Mouse (Mus musculus) cerebellum, postnatal 14 days (tissue): ENCODE measurements around the gene Daam1.

Experiments used
- DNase-seq, 2 experiments: peaks; one replicate each; pipeline ENCODE4 v3.0.0; 2021; ENCODE audit warnings: mixed read lengths in 2 of 2

The Daam1 gene

DNA sequence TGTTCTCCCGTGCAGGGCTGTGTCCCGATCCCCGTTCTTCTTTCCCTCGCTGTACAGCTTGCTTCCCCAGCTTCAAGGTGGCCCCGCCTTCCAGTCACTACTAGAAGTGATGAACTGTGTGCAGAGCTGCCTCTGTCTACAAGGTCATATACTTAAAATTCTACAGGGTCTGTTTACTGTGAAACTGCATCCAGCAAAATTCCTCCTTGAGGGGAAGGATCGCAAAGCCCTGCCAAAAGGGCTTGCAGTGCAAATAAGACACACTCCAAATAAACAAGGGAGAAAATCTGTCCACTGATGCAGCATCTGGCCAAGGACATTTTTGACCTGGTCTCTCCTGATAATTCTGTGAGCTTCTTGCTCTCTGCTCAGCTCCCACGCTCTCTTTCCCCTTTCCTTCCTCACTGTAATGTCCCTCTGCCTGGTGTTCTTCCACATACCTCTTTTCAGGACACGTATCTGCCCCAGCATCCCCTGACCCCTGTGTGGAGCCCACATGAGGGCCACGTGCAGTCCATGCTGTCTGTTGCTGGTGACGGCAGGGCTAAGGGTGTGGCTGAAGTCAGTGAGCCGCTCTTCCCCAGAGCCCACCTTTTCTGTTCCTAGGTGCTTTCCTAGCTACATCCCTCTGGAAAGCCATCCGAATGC is 141.9 kb downstream of the Daam1 start:
- no peak for DNase-seq

DNA sequence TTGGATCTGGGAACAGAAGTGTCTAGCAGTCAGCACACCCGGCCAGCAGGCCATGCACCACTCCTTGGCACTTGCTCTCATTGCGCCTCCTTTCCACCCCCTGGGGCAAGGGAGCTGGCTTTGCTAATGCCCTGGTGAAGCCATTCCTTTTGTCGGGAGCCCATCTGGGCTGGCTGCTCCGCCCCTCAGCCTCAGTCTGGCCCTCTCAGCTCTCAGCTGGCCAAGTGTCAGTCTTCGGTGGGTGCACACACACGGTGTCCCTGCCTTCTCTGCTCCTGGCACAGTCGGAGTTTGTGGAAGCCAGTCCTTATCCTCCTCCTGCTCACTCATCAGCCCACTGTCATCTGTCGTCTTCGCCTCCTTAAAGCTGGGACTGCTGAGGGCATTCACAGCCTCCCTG is 142.7 kb downstream of the Daam1 start:
- peak; percentile 43 to 45 for DNase-seq

DNA sequence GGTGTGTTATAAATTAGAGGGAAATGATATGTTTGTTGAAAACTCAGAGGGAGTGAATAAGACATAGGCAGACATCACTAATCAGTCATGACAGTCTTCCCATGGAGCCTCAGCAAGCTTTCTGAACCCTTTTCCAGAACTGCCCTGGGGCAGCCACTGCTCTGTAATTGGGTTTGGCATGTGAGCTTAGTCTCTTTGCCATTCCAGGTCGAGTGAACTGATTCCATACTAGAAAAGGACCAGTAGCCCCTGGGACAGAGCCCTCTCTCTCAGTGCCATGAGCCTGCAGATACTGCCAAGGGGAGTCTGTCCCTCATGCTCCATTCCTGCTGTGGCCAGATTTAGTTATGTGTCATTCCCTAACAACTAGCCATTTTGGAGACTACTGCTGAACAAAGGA is 144.7 kb downstream of the Daam1 start:
- DNase-seq: no peak

DNA sequence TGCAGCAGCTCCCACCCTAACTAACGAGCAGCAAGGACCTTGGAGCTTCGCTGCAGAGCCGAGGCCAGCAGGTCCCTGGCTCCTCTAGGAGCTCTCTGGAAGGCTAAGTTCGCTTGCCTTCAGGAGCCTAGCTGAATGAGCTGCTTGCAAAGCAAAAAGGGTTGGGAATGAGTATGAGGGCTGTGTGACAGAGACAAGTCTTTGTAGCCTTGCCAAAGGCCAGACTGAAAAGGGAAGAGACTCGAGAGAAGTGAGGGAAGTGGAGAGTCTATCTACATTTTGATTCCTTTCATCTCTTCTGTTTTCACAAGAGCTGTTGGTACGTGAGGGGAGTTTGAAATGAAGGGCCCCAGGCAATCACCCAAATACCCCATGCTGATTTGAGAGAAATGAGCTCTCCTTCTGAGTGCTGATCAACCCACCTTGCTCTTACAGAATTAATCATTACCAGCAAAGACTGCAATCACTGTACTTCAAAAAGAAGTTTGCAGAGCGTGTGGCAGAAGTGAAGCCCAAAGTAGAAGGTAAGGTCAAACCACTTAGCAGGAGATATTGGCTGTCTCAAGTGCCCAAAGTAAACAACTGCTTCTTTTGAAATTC is 145.6 kb downstream of the Daam1 start:
- no peak for DNase-seq

DNA sequence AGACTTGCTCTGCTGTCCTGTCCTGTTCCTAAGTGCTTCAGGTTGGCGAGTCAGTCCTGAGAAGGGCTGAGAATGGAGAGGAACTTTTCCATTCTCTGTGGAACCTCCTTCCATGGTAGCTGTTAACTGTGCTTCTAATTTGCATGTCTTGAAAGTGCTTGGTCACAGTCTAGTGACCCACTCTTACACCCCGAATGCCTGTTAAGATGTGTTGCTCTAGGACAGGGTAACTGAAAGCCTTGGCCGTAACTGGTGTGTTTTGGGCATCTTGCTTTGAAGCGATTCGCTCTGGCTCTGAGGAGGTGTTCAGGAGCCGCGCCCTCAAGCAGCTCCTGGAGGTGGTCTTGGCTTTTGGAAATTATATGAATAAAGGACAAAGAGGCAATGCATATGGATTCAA is 146.5 kb downstream of the Daam1 start:
- no peak for DNase-seq

DNA sequence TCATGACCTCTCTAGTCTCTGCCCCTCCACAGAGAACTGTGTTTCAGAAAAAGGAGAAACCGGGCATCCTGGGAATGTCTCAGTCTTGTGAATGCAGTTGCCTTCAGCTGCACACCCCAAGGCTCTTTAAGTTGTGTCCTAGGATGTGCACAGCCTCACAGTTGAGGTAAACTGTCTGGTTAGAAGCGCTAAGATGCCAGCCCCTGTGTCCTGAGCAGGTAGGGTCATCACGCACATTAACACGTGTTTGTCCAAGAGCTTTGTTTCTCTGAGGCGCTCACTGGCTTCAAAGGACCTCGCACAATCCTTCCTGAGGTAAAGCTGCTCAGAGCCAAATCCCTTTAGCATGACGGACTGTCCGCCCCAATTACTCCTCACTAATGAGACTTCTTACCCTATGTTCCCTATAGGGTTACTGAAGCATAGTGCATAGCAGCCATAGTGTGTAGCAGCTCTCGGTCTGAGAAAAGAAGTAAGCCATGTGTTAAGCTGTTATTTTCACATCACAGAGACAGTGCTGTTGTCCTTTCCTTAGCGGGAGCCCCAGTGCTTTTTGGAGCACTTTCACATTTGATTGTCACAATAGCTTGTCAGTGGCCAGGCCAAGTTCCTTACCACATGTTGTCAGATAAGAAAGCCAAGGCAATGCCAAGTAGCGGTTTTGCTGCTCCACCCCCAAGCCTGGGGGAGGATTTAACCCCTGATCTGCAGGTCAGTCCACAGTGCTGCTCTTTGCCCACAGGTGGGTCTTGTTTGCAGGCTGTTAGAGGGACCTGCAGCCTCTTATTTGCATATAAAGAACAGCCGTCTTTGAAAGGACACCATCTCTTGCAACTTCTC is 147.9 kb downstream of the Daam1 start:
- DNase-seq: no peak

DNA sequence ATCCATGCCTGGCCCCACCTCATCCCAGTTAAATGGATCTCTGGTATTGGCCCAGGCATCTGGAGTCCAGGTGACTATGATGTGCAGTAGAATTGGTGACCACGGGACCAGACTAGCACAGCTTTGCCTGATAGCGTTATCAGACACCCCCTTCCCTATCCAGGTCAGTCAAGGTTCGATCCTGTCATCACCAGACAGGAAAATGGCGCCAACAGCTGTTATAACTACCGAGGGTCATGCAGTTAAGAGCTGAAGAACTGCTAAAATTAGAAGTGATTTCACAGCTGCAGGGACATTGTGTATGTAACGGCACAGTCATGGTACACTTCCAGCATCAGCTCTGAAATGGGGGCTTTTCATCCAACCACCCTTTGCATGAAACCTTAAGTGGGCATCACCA is 149.3 kb downstream of the Daam1 start:
- no peak for DNase-seq

DNA sequence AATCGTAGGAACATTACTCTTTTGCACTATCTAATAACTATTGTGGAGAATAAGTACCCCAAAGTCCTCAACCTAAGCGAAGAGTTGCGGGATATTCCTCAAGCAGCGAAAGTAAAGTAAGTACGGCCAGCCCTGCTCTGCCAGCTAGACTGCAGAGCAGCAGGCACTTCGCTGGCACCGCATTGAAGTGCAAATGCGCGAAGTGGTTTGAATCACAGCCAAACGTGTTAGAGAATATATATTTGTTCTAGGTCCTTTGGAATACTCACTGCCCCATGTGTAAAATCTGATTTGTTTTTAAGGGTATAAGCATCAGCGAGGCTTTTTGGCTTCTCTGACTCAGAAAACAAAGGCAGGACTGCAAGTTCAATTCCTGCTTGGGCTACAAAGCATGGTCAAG is 149.9 kb downstream of the Daam1 start:
- no peak for DNase-seq

DNA sequence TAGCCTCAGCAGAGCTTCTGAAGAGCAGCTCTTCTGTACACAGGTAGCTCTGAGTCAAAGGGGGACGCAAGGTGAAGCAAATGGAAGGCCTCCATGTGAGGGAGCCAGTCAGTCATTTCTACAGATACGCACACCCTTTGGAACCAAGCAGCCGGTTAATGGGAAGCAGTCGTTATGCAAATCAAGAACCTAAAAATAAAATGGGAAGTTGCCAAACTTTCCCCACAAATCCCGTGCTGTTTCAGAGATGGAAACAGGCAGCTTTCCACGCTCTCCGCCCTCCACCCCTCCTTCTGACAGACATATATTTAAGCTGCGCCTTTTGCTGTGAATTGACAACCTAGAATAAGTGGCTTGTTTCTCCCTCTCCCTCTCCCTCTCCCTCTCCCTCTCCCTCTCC is 150.4 kb downstream of the Daam1 start:
- DNase-seq: no peak

DNA sequence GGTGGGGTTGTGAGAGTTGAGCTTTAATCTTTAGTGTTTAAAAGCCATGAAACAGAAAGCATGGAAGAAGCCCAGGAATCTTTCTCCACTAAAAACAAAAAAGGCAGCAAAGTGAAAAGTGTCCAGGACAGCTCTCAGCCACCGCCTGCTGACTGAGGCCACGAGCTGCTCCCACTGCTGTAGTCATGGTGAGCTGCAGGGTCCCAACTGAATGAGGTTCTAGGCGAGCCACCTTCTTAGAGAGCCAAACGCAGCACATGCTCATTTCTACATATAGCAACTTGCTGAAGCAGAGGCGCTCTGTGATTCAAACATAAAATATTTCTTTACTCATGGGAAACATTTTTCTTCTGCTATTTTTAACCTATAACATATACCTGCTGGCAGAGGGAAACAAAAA is 150.9 kb downstream of the Daam1 start:
- DNase-seq: no peak

DNA sequence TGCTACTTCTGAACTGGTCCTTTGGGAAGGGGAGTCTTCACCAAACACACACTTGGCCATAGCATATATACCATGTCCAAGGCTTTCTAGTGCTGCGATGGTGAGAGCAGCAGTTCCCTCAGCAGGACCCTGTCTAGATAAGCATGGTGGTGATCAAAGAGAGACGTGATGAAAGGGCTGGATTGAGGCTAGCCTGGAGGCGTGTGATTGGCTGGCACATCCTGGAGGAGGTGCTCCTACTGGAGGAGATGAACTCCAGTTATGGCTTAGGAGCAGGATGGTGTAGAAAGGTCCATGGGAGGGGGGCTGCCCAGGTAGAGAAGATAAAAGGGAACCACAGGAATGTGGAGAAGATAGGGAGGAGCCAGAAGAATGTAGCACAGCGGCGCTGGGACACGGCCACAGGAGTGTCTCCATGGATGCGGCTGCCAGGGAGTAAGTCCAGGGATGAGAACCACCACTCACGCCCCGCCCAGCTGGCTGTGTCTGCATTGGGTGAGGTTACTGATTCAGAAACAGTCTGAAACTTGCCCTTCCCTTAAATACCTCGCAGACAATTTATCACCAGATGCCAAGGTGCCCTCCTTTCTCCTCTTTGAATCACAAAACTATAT is 152.3 kb downstream of the Daam1 start:
- no peak for DNase-seq

DNA sequence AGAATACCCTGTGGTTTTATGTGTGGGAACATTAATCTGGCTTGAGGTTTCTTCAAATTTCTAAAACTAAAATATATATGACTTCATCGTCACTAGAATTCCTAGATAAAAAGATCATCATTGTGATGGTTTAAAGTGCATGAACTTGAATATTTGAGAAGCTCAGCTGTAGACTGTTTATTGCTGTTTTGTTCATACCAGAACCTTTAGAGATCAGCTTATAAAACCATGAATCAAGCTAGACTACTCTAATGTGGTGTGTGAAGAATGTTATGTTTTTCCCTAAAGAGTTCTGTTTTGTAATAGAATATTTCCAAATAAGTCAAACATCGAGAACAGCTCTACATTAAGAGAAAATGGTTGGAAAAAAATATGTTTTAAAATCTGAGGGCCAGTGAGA is 156.3 kb downstream of the Daam1 start:
- DNase-seq: no peak

DNA sequence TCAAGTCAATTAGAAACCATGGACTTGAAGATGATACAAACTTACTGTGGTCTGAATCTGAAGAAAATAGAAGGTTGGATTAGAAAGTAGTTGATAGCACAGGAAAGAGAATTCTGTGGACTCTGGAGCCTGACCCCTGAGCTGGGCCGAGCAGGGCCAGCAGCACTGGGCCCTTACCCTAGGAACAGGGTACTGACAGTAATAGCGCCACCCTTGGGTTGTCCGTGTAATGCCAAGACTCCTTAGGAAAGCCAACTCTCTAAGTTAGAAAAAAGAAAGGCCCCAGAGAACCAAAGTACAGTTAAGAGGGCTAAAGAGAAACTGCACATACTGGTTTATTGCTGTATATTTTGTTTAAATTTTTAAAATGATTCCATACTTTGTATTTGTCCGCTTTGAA is 157.0 kb downstream of the Daam1 start:
- no peak for DNase-seq

DNA sequence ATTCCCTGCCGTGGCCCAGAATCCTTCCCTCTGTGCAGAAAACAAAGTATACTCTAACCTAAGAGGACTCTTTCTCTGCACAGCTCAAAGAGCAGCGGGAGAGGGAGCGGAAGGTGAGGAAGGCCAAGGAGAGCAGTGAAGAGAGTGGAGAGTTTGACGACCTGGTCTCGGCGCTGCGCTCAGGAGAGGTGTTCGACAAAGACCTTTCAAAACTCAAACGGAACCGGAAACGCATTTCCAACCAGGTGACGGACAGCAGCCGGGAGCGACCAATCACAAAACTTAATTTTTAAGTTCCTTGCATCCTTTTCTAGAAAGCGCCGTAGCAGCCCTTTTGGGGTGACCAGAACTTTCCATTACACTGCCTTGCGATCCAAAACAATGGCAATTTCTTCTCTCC is 158.7 kb downstream of the Daam1 start:
- no peak for DNase-seq

DNA sequence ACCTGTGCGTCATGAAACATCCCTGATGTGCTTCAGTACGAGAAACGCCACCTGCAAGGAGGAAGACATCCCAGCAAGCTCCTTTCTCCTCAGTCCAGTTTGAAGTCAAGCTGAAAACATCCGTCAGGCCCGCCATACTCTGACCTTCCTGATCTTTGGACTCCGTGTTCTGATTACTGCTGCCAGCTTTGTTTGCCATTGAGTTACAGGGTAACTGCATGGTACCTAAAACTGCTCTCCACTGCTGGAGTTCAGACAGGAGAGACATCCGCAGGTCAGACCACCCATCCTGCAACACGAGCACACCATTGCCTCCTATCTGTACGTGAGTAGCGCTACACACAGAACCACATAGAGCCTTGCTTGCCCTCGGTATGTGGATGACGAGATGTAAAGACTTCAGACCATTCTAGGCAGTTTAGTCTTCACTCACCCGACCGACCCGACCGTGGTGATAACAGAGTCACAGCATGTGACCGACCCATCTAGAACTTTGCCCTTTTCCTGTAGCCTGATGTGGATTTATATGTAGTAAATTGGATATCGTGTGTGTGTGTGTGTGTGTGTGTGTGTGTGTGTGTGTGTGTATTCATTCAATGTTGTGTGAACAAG is 161.8 kb downstream of the Daam1 start:
- no peak for DNase-seq

DNA sequence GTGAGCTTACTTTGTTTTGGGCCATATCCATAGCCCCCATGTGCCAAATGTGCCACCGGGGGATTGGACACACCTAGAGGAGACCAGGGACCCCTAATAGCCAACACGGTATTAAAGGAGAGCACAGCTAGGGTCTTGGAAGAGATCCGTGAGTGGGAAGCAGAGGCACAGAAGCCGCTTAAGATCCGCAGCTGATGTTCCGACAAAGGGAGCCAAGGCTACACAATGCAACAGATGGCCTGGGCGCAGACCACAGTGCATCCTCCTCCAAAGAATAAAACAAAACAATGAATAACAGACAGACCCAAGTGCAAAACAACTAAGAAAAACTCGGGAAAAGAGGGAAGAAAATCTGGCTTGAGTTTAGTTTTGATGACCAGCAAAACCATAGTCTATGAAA is 165.0 kb downstream of the Daam1 start:
- no peak for DNase-seq

DNA sequence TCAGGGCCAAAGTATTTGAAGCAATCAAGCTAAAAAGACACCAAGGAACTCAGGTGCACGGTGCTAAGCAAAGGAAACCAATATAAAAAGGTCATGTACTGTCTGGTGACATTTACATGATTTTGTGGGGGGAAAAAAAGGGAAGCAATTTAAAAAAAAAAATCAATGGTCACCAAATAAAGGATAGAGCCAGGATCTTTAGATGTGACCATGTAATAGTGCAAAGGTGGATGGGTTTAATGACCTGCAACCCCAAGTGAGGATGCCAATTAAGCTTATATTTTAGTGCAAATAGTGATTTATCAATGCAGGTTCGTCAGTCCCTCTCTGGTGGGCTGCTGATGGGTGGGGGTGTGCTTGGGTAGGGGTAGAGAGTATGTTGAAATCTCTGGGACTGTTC is 166.0 kb downstream of the Daam1 start:
- DNase-seq: no peak

DNA sequence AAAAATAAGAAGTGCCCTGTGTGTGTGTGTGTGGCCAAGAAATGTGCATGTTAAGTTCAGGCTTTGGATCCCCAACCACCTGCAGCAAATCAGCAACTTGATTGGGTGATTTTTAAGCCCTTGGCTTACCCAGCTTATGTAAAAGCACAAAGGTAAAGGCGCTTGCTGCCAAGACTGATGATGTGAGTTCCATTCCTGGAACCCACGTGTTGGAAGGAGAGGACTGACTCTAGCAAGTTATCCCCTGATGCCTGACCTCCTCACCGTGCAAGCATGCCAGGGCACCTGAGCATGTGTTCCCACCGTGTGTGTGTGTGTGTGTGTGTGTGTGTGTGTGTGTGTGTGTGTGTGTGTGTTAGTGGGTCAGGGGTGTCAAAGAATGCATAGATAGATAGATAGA is 166.5 kb downstream of the Daam1 start:
- no peak for DNase-seq

DNA sequence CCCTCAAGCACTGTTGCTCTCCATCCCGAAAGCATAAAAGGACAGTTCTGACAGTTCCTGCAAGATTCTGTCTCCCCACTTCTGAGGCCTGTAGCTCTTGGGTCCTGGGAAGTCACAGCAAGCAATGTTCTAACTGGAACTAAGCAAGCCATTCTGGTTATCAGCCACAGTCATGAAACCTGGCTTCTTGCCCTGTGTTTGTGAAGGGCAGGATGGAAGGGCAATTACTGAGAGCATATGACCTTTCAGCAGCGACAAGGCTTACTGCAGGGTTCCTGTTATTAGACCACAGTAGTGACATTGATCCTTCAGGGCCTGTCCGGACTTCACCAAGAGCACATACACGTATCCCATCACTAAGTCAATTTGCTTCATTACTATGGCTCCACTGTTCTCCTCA is 167.8 kb downstream of the Daam1 start:
- DNase-seq: no peak

DNA sequence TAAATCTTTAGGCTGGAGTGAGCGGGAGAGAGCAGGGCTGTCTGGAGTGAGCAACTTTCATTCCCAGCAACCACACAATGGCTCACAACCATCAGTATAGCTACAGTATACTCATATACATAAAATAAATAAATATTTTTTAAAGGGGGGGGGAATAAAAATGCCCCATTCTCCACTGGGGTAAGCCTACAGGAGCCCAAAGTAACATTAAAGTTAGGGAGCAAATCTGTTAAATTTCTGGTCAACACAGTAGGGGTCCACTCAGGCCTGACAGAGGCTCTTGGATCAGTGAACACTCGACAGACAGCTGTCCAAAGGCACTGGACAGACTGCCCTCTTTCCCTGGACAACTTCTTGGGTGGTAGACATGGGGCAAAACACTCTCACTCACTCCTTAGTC is 168.8 kb downstream of the Daam1 start:
- DNase-seq: no peak

DNA sequence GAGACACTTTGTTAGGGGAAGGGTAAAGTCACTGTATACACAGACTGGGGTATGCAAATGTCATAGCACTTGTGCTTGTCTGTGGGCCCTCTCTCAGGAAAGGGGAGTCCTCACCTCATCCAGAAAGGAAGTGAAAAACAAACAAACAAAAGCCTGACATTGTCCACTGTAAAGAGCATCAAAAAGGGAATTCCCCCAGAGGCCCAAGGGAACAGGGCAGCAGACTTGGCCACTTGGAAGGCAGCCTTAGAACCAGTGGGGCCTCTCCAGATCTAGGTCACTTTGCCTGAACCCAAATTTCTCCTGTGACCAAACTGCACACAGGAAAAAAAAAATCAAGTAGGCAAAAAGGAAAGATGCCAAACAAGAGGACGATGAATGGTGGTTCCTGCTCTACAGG is 170.9 kb downstream of the Daam1 start:
- peak; percentile 34 to 40 for DNase-seq

DNA sequence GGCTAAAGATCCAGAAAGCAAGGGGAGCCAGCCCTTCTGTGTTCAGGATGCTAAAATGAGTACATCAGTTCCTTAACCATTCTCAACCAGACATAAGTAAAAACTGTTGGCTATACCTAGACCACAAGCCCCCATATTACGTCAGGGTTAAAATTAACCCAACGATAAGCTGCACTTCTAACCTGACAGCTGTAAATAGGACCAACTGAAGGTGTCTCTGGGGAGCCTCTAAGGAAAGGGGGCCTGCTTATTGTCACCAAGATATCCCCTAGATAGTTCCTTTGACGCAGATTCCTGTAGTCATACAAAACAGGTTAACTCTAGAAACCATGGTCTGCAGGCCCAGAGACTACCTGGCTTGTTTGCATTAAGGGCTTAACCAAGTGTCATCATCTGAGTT is 174.4 kb downstream of the Daam1 start:
- DNase-seq: no peak

DNA sequence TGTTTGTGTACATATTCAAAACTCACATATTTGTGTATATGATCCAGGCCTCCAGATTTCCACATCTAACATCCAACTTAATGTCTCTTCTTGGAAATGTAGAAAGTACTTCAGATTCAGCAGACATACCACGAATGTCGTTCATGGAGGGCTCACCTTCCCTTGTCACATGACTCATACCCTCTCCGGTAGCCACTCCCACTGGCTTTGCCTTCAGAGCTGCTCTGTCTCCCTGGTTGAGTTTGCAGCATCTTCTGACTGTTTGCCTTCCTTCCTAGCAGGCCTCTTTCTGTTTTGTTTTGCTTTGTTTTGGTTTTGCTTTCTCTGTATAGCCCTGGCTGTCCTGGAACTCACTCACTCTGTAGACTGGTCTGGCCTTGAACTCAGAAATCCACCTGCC is 176.8 kb downstream of the Daam1 start:
- DNase-seq: no peak
